Mouse (Mus musculus): Measurements from ENCODE around the gene Ube2t. TPM values are rescaled to one million over a fixed set of nuclear protein-coding genes. Genes with fewer than 3 reads are reported as not detected.

The Ube2t gene
- total RNA-seq, 2 experiments from 2014 or later: 2.4 to 4.2 TPM

- intact Hi-C loops (cut with DNase I): no loop called here
- DNase-seq (ENCODE audit: low spot score in 2 of 2): no peak
Measured at GRCm38 (mm10) chr1:134992046-134992645, 29.8 kb downstream of the Ube2t start.

GRCm38 (mm10) chr1:134994739-134995138, 32.4 kb downstream of the Ube2t start:
- no peak for DNase-seq (ENCODE audit: low spot score in 2 of 2)
- intact Hi-C loops (cut with DNase I): no loop called here

- DNase-seq (ENCODE audit: low spot score in 2 of 2): no peak
- intact Hi-C loops (cut with DNase I): no loop called here
Measured at GRCm38 (mm10) chr1:134995437-134995836, 33.1 kb downstream of the Ube2t start.

GRCm38 (mm10) chr1:134995954-134996353, 33.6 kb downstream of the Ube2t start:
- no peak for DNase-seq (ENCODE audit: low spot score in 2 of 2)
- intact Hi-C loops (cut with DNase I): no loop called here

- no peak for DNase-seq (ENCODE audit: low spot score in 2 of 2)
- intact Hi-C loops (cut with DNase I): no loop called here
Measured at GRCm38 (mm10) chr1:134996471-134996870, 34.1 kb downstream of the Ube2t start.

- DNase-seq (ENCODE audit: low spot score in 2 of 2): no peak
- intact Hi-C loops (cut with DNase I): no loop called here
Measured at GRCm38 (mm10) chr1:134997568-134997967, 35.2 kb downstream of the Ube2t start.

- DNase-seq (ENCODE audit: low spot score in 2 of 2): no peak
Measured at GRCm38 (mm10) chr1:134998231-134998630, 35.9 kb downstream of the Ube2t start.

GRCm38 (mm10) chr1:135000527-135000926, 38.2 kb downstream of the Ube2t start:
- intact Hi-C loops (cut with DNase I): no loop called here
- DNase-seq (ENCODE audit: low spot score in 2 of 2): no peak

More at GRCm38 (mm10) chr1:134998231-134998630, 35.9 kb downstream of the Ube2t start:
- intact Hi-C loops (cut with DNase I): no loop called here

- intact Hi-C loops (cut with DNase I): no loop called here
- DNase-seq (ENCODE audit: low spot score in 2 of 2): no peak
Measured at GRCm38 (mm10) chr1:135003346-135003745, 41.0 kb downstream of the Ube2t start.

GRCm38 (mm10) chr1:135005696-135006095, 43.3 kb downstream of the Ube2t start:
- DNase-seq (ENCODE audit: low spot score in 2 of 2): no peak
- intact Hi-C loops (cut with DNase I): no loop called here

- intact Hi-C loops (cut with DNase I): no loop called here
Measured at GRCm38 (mm10) chr1:135009833-135010232, 47.5 kb downstream of the Ube2t start.

GRCm38 (mm10) chr1:135011912-135012311, 49.5 kb downstream of the Ube2t start:
- DNase-seq (ENCODE audit: low spot score in 2 of 2): no peak
- intact Hi-C loops (cut with DNase I): no loop called here

More at GRCm38 (mm10) chr1:135009833-135010232, 47.5 kb downstream of the Ube2t start:
- no peak for DNase-seq (ENCODE audit: low spot score in 2 of 2)

- DNase-seq (ENCODE audit: low spot score in 2 of 2): no peak
- intact Hi-C loops (cut with DNase I): no loop called here
Measured at GRCm38 (mm10) chr1:135012472-135012871, 50.1 kb downstream of the Ube2t start.

GRCm38 (mm10) chr1:135014921-135015445, 52.6 kb downstream of the Ube2t start:
- intact Hi-C loops (cut with DNase I): no loop called here

GRCm38 (mm10) chr1:135016907-135017655, 54.7 kb downstream of the Ube2t start:
- DNase-seq (ENCODE audit: low spot score in 2 of 2): no peak
- intact Hi-C loops (cut with DNase I): no loop called here

More at GRCm38 (mm10) chr1:135014921-135015445, 52.6 kb downstream of the Ube2t start:
- DNase-seq (ENCODE audit: low spot score in 2 of 2): no peak

- intact Hi-C loops (cut with DNase I): no loop called here
- no peak for DNase-seq (ENCODE audit: low spot score in 2 of 2)
Measured at GRCm38 (mm10) chr1:135017656-135018015, 55.3 kb downstream of the Ube2t start.

- DNase-seq (ENCODE audit: low spot score in 2 of 2): no peak
- intact Hi-C loops (cut with DNase I): no loop called here
Measured at GRCm38 (mm10) chr1:135019087-135019774, 56.9 kb downstream of the Ube2t start.

- intact Hi-C loops (cut with DNase I): no loop called here
- no peak for DNase-seq (ENCODE audit: low spot score in 2 of 2)
Measured at GRCm38 (mm10) chr1:135019775-135020167, 57.4 kb downstream of the Ube2t start.

- intact Hi-C loops (cut with DNase I): no loop called here
- DNase-seq (ENCODE audit: low spot score in 2 of 2): no peak
Measured at GRCm38 (mm10) chr1:135020281-135020940, 58.0 kb downstream of the Ube2t start.

- DNase-seq (ENCODE audit: low spot score in 2 of 2): no peak
Measured at GRCm38 (mm10) chr1:135020970-135021369, 58.6 kb downstream of the Ube2t start.

More at GRCm38 (mm10) chr1:135020970-135021369, 58.6 kb downstream of the Ube2t start:
- intact Hi-C loops (cut with DNase I): no loop called here
